Mouse (Mus musculus) MEL (cell line): Measurements from ENCODE around the gene Il11ra1.

Source experiments
- CHD1 ChIP-seq: IDR thresholded peaks from 2 replicates; pipeline ENCODE4 v1.6.1; 2012; ENCODE audit warnings: low read depth, mild to moderate bottlenecking, inconsistent platforms, low read length, improper control_type of control experiment
- CHD2 ChIP-seq: IDR thresholded peaks from 2 replicates; pipeline ENCODE4 v1.6.1; 2011; ENCODE audit warnings: low read length, improper control_type of control experiment
- EP300 ChIP-seq, 2 experiments: IDR thresholded peaks; 2 replicates each; pipeline ENCODE4 v1.6.1; 2011; ENCODE audit warnings: improper control_type of control experiment in 2 of 2, low read length in 2 of 2, low read depth in 1 of 2, mild to moderate bottlenecking in 1 of 2
- MAFK ChIP-seq: IDR thresholded peaks from 2 replicates; pipeline ENCODE4 v1.6.1; 2011; ENCODE audit warnings: low read depth, mild to moderate bottlenecking, low read length, improper control_type of control experiment, borderline replicate concordance
- MAX ChIP-seq: IDR thresholded peaks from 2 replicates; pipeline ENCODE4 v1.6.1; 2011; ENCODE audit warnings: low read length, improper control_type of control experiment
- POLR2A ChIP-seq, 2 experiments: IDR thresholded peaks; 2 replicates each; pipeline ENCODE4 v1.6.1; 2011 to 2012; ENCODE audit warnings: low read length in 2 of 2, mild to moderate bottlenecking in 2 of 2, control low read depth in 1 of 2, improper control_type of control experiment in 1 of 2, low read depth in 1 of 2, moderate library complexity in 1 of 2; ENCODE audit not compliant: control insufficient read depth in 1 of 2, insufficient read depth in 1 of 2, poor library complexity in 1 of 2
- SMC3 ChIP-seq: IDR thresholded peaks from 2 replicates; pipeline ENCODE4 v1.6.1; 2011; ENCODE audit warnings: low read depth, low read length, improper control_type of control experiment
- TBP ChIP-seq: IDR thresholded peaks from 2 replicates; pipeline ENCODE4 v1.8.0; 2011; ENCODE audit warnings: low read depth, low read length, improper control_type of control experiment

DNA sequence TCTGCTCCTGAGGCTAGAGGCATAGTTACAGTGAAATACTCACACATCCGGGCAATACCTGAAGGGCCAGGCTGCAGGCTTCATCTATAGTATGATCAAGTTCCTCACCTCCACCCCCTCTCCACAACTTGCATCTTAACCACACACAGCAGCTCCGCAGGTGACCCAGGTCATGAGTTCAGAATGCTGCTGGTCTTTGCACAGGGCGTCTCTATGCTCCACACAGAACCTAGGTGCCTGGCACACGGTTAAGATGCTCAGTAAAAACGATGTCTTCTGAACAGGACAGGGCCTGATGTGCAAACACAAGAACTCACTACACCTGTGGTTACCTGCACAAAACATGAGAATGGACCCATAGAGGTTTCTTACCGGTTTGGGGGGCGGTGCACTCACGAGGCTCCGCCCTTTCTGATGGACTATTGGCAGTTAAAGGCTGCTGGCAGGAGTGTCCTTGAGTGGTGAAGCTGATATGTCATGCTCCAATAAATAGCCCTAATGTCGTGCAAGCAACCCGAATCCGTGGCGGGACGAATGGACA lies 55.1 kb downstream of the Il11ra1 start, which contains the start of gene Galt:
- TF ChIP-seq MAX (no peak), CHD2 (no peak), SMC3 (no peak), TBP (no peak), POLR2A (IDR thresholded peaks at IDR 0.05; ENCODE audit: control insufficient read depth in 1 of 2, insufficient read depth in 1 of 2, low read depth in 1 of 2, low read length in 2 of 2, poor library complexity in 1 of 2) (no peak), CHD1 (no peak), EP300 (IDR thresholded peaks at IDR 0.05; ENCODE audit: low read depth in 1 of 2, low read length in 2 of 2) (no peak), MAFK (no peak)
